Mouse (Mus musculus) CH12.LX (cell line): ENCODE results near the gene Abhd15. TPM values are rescaled to one million over a fixed set of nuclear protein-coding genes. Genes with fewer than 3 reads are reported as not detected.

Source experiments
- DNase-seq: peaks from one replicate; pipeline ENCODE4 v3.0.0-alpha.2; 2013; ENCODE audit errors: extremely low read depth
- H3K27ac ChIP-seq: 2 replicates; pipeline ENCODE4 v1.5.1; 2012; ENCODE audit warnings: low read depth, mild to moderate bottlenecking, control low read depth, moderate library complexity; ENCODE audit not compliant: insufficient read depth
- H3K27me3 ChIP-seq: replicated peaks from 2 replicates; pipeline ENCODE3; 2012; ENCODE audit warnings: inconsistent platforms
- H3K36me3 ChIP-seq, 2 experiments: replicated peaks in 1 of 2; 2 replicates each; pipeline versions ENCODE3 to v1.6.1; 2012; ENCODE audit warnings: inconsistent platforms in 1 of 2, low read length in 1 of 2, mild to moderate bottlenecking in 1 of 2, mixed read lengths in 1 of 2, moderate library complexity in 1 of 2; ENCODE audit not compliant: control insufficient read depth in 1 of 2, insufficient read depth in 1 of 2
- H3K4me1 ChIP-seq, 2 experiments: 2 replicates each; pipeline ENCODE4 v1.6.1; 2012; ENCODE audit warnings: inconsistent platforms in 1 of 2, moderate library complexity in 1 of 2; ENCODE audit not compliant: insufficient read depth in 2 of 2, control insufficient read depth in 1 of 2
- H3K4me2 ChIP-seq: 2 replicates; pipeline ENCODE4 v1.6.1; 2012; ENCODE audit warnings: low read depth, mild to moderate bottlenecking, control low read depth; ENCODE audit not compliant: poor library complexity, insufficient read depth, severe bottlenecking
- H3K4me3 ChIP-seq, 3 experiments: fragments of 150-350 bp in 1 of 3; sonication (generic) in 1 of 3; replicated peaks in 1 of 3; 2 replicates each; pipeline versions ENCODE3 to v1.5.1; 2011 to 2012; ENCODE audit warnings: low read depth in 2 of 3, low read length in 2 of 3, mild to moderate bottlenecking in 2 of 3, moderate library complexity in 2 of 3, control low read depth in 1 of 3, improper control_type of control experiment in 1 of 3, inconsistent platforms in 1 of 3, mixed read lengths in 1 of 3; ENCODE audit not compliant: poor library complexity in 1 of 3
- H3K79me2 ChIP-seq: replicated peaks from 2 replicates; pipeline ENCODE4 v1.6.1; 2012; ENCODE audit warnings: mild to moderate bottlenecking, moderate library complexity; ENCODE audit not compliant: control insufficient read depth, poor library complexity, insufficient read depth, severe bottlenecking; ENCODE audit errors: extremely low read depth
- H3K9ac ChIP-seq: 2 replicates; pipeline ENCODE4 v1.6.1; 2012; ENCODE audit warnings: low read depth, mild to moderate bottlenecking, control low read depth, moderate library complexity; ENCODE audit not compliant: insufficient read depth
- H3K9me3 ChIP-seq: replicated peaks from 2 replicates; pipeline ENCODE3; 2012; ENCODE audit warnings: low read length, inconsistent platforms, mixed read lengths
- BHLHE40 ChIP-seq: IDR thresholded peaks from 2 replicates; pipeline ENCODE4 v1.6.1; 2011; ENCODE audit warnings: mild to moderate bottlenecking, low read depth, low read length, improper control_type of control experiment
- CHD2 ChIP-seq: IDR thresholded peaks from 2 replicates; pipeline ENCODE4 v1.6.1; 2011; ENCODE audit warnings: low read length, improper control_type of control experiment
- ELF1 ChIP-seq: IDR thresholded peaks from 2 replicates; pipeline ENCODE4 v1.6.1; 2014; ENCODE audit warnings: low read depth, mild to moderate bottlenecking, inconsistent platforms, low read length, improper control_type of control experiment
- ETS1 ChIP-seq: conservative IDR thresholded peaks from 2 replicates; pipeline ENCODE4 v1.6.1; 2012; ENCODE audit warnings: low read depth, mild to moderate bottlenecking, inconsistent platforms, low read length, improper control_type of control experiment, moderate library complexity
- HCFC1 ChIP-seq: IDR thresholded peaks from 2 replicates; pipeline ENCODE4 v1.6.1; 2012; ENCODE audit warnings: low read depth, mild to moderate bottlenecking, inconsistent platforms, low read length, improper control_type of control experiment
- IRF4 ChIP-seq: IDR thresholded peaks from 2 replicates; pipeline ENCODE4 v1.6.1; 2014; ENCODE audit warnings: low read depth, mild to moderate bottlenecking, inconsistent platforms, low read length, improper control_type of control experiment
- JUN ChIP-seq: IDR thresholded peaks from 2 replicates; pipeline ENCODE4 v1.6.1; 2011; ENCODE audit warnings: low read depth, mild to moderate bottlenecking, low read length, improper control_type of control experiment, moderate library complexity; ENCODE audit not compliant: insufficient read depth
- JUND ChIP-seq: conservative IDR thresholded peaks from 2 replicates; pipeline ENCODE4 v1.6.1; 2011; ENCODE audit warnings: low read depth, low read length, improper control_type of control experiment
- MAFK ChIP-seq: IDR thresholded peaks from 2 replicates; pipeline ENCODE4 v1.6.1; 2011; ENCODE audit warnings: low read length, improper control_type of control experiment; ENCODE audit not compliant: insufficient replicate concordance
- MAX ChIP-seq: IDR thresholded peaks from 2 replicates; pipeline ENCODE4 v1.6.1; 2011; ENCODE audit warnings: low read length, improper control_type of control experiment
- MEF2A ChIP-seq: IDR thresholded peaks from 2 replicates; pipeline ENCODE4 v1.6.1; 2014; ENCODE audit warnings: low read depth, mild to moderate bottlenecking, inconsistent platforms, low read length, improper control_type of control experiment, borderline replicate concordance
- MXI1 ChIP-seq: IDR thresholded peaks from 2 replicates; pipeline ENCODE4 v1.6.1; 2011; ENCODE audit warnings: mild to moderate bottlenecking, low read depth, low read length, improper control_type of control experiment
- MYC ChIP-seq: IDR thresholded peaks from 2 replicates; pipeline ENCODE4 v1.6.1; 2011; ENCODE audit warnings: low read depth, mild to moderate bottlenecking, improper control_type of control experiment, low read length
- NELFE ChIP-seq: IDR thresholded peaks from 2 replicates; pipeline ENCODE4 v1.6.1; 2011; ENCODE audit warnings: low read depth, low read length, improper control_type of control experiment
- NRF1 ChIP-seq: IDR thresholded peaks from 2 replicates; pipeline ENCODE4 v1.6.1; 2014; ENCODE audit warnings: low read depth, mild to moderate bottlenecking, inconsistent platforms, low read length, improper control_type of control experiment, moderate library complexity
- PAX5 ChIP-seq: IDR thresholded peaks from 2 replicates; pipeline ENCODE4 v1.6.1; 2012; ENCODE audit warnings: low read length, inconsistent platforms, mixed read lengths
- POLR2A ChIP-seq: IDR thresholded peaks from 2 replicates; pipeline ENCODE4 v1.6.1; 2011; ENCODE audit warnings: low read depth, mild to moderate bottlenecking, improper control_type of control experiment, low read length
- TBP ChIP-seq: conservative IDR thresholded peaks from 2 replicates; pipeline ENCODE4 v1.6.1; 2011; ENCODE audit warnings: low read depth, low read length, improper control_type of control experiment
- TCF12 ChIP-seq: IDR thresholded peaks from 2 replicates; pipeline ENCODE4 v1.6.1; 2014; ENCODE audit warnings: low read depth, mild to moderate bottlenecking, inconsistent platforms, low read length, improper control_type of control experiment
- UBTF ChIP-seq: IDR thresholded peaks from 2 replicates; pipeline ENCODE4 v1.6.1; 2012; ENCODE audit warnings: low read depth, mild to moderate bottlenecking, inconsistent platforms, low read length, improper control_type of control experiment, moderate library complexity
- USF1 ChIP-seq: IDR thresholded peaks from 2 replicates; pipeline ENCODE4 v1.6.1; 2014; ENCODE audit warnings: low read depth, mild to moderate bottlenecking, inconsistent platforms, low read length, improper control_type of control experiment
- ZKSCAN1 ChIP-seq: IDR thresholded peaks from 2 replicates; pipeline ENCODE4 v1.6.1; 2012; ENCODE audit warnings: low read depth, inconsistent platforms, low read length, improper control_type of control experiment, borderline replicate concordance
- dilution Hi-C: fragments of 300-500 bp; cut with MboI; formaldehyde crosslinking; loops from 2 replicates; pipeline ENCODE4 v1.14.3; 2020; ENCODE audit warnings: low sequenced_read_pairs; ENCODE audit not compliant: extremely low pct_unique_long_range_greater_than_20kb, extremely low pct_ligation_motif_present
- in situ Hi-C: fragments of 300-500 bp; cut with MboI; formaldehyde crosslinking; loops from 3 replicates; pipeline ENCODE4 v1.14.3; 2019; ENCODE audit warnings: low sequenced_read_pairs, low pct_ligation_motif_present, low pct_unique_long_range_greater_than_20kb, mixed read lengths
- polyA plus RNA-seq: library from polyadenylated mRNA; unstranded; fragments of >175 nt; gene quantifications from 2 replicates; pipeline ENCODE4 v1.2.1, GENCODE M21; 2012; ENCODE audit warnings: low read depth; ENCODE audit not compliant: insufficient read length
- total RNA-seq, 2 experiments: library from RNA; depleted of rRNA; stranded (reverse); fragments of 300-350 nt in 1 of 2; fragments of >200 nt in 1 of 2; gene quantifications; 2 replicates each; pipeline ENCODE4 v1.2.3; 2012 to 2014

Gene Abhd15
- total and polyA plus RNA-seq, 3 experiments = 0.11 to 0.38 (median 0.23) TPM

DNA sequence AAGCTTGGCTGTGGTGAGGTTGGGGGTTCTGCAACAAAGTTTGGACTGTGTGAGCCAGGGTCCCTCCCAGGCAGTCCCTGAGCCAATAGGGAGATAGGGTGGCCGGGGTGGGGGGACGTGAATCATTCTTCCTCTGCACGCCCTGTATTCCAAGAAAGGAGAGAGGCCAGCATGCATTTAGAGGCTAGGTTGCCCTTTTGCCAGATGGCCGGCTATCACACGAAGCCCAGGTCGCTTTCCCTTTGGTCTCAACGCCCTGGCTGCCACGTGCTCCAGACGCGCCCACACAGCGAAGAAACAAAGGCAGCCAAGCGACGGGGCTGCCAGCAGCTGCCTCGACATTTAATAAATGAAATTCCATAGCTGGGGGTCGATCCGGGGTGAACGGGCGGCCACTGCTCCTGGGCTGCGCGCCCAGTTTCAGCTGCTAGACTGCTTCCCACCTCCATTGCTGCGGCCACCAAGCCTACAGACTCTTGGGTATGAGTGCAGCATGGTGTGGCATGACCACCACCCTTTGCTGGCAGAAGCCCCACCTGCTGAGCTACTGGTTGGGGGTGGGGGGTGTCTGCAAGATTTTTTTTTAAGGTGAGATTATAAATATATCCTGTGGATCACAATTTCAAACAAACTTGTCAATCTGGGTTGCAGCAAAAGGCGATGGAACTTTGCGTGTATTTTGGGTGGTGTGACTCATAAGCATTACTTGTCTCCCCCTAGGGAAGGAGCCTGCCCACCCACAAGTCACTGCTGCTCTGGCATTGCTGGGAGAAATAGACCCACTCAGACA lies 23.2 kb upstream of the Abhd15 start:
- H3K36me3 ChIP-seq = peaks cover 0 to 10% of the 10 kb centered on the region in 2 experiments
- H3K4me2 ChIP-seq = peak overlapping the region; percentile 90
- H3K4me3 ChIP-seq = peak overlapping the region; percentile 29 to 84 (median 78)
- in situ Hi-C loops = no loop called here
- no peak for TF ChIP-seq TCF12
- peak; percentile 97 for TF ChIP-seq MAX
- TF ChIP-seq UBTF = 0 out of 2 replicates have a peak, but pooled peaks have one; percentile 11
- 0 out of 2 replicates have a peak, but pooled peaks have one; percentile 5 for TF ChIP-seq ELF1
- no peak for TF ChIP-seq ZKSCAN1
- peak; percentile 46; the same call in 1 of the 2 replicates for TF ChIP-seq JUN
- TF ChIP-seq TBP = 0 out of 2 replicates have a peak, but pooled peaks have one; percentile 1
- TF ChIP-seq MXI1 = peak; percentile 95
- TF ChIP-seq MAFK = no peak
- peak; percentile 40; the same call in 1 of the 2 replicates for TF ChIP-seq POLR2A
- peak; percentile 58 for TF ChIP-seq BHLHE40
- peak; percentile 88; the same call in 1 of the 2 replicates for TF ChIP-seq MEF2A
- TF ChIP-seq NRF1 = 0 out of 2 replicates have a peak, but pooled peaks have one; percentile 16
- TF ChIP-seq, all 38 proteins: peak for 10
- peaks cover 41% of the 10 kb centered on the region for H3K27me3 ChIP-seq
- peak; percentile 74 for DNase-seq
- dilution Hi-C loops = no loop called here
- no peak overlapping the region for H3K27ac ChIP-seq
- peaks cover 17 to 51% of the 10 kb centered on the region in 2 experiments for H3K4me1 ChIP-seq
- peak overlapping the region; percentile 95; the same call in 1 of the 2 replicates for H3K9ac ChIP-seq
- H3K9me3 ChIP-seq = no peaks in the 10 kb centered on the region
- peaks cover 28% of the 10 kb centered on the region for H3K79me2 ChIP-seq

DNA sequence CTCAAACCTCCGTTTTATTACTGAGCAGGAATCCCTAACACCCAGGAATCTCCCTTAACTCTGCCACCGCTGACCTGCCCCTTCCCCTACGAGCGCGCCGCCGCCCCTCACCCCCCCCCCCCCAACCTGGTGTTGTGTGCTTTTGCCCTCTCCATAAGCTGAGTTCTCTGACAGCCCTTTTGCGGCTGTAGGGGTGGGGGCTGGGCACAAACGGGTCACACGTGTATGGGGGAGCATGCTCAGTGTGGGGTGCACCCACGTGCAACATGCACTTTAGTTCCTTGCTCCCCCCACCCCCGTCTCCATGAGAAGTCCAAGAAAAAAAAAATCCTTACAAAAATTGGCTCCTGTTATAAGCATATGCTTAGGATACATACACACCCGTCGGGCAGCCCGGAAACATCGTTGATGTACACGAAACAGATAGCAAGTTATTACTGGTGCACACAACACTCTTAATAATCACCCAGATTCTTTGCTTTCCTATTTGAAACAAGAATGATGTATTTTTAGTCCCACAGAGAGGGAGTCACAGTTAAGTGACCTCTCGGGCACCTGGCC lies 22.5 kb upstream of the Abhd15 start:
- Histone ChIP-seq H3K4me2 (peak overlapping the region; percentile 90), H3K9me3 (no peaks in the 10 kb centered on the region), H3K4me3 (peak overlapping the region; percentile 78 to 98 (median 84)), H3K27ac (peak overlapping the region; percentile 49), H3K27me3 (peaks cover 34% of the 10 kb centered on the region), H3K36me3 (peaks cover 0 to 15% of the 10 kb centered on the region in 2 experiments), H3K4me1 (peaks cover 24 to 58% of the 10 kb centered on the region in 2 experiments)
- dilution Hi-C loops = no loop called here
- in situ Hi-C loops = no loop called here
- TF ChIP-seq USF1 (no peak), JUND (no peak), TCF12 (peak; percentile 51; the same call in 1 of the 2 replicates), HCFC1 (peak; percentile 36), NELFE (0 out of 2 replicates have a peak, but pooled peaks have one; percentile 35), TBP (0 out of 2 replicates have a peak, but pooled peaks have one; percentile 34), CHD2 (peak; percentile 90), BHLHE40 (peak; percentile 82), MAFK (no peak), IRF4 (peak; percentile 11; the same call in 1 of the 2 replicates), ELF1 (peak; percentile 24; the same call in 1 of the 2 replicates), PAX5 (no peak), MYC (peak; percentile 96), NRF1 (peak; percentile 77), MAX (peak; percentile 91), MXI1 (peak; percentile 96), POLR2A (no peak), ETS1 (no peak), JUN (no peak)
- TF ChIP-seq, all 38 proteins: peak for 12
- peak overlapping the region; percentile 95 for H3K9ac ChIP-seq
- peaks cover 34% of the 10 kb centered on the region for H3K79me2 ChIP-seq
- DNase-seq = peak; percentile 70
